ENCODE assay signal across 19 mouse cellular contexts in genomic region chr6:8094160-8094953, GRCm38 (mm10).
DNase-seq lines count a peak whose midpoint lies in the region; ATAC-seq and TF ChIP-seq lines count a peak whose summit lies in the region.
"Had no signal": no experiment of that assay in that cellular context is flagged by ENCODE, and none has a peak within 500 bp of the region (broad histone marks: within the 10 kb centered on the region; RNA-seq: fewer than 3 reads in every experiment).

No protein-coding gene starts in this region.

- intact Hi-C loops in heart, postnatal 10 days (cut with DNase I), result loop anchor here (5.0 kb wide), 1 partner anchor 88 kb away; no protein-coding TSS in a partner anchor

- H3K4me2 ChIP-seq in heart, embryonic 12.5 days, result no peak overlapping the region
- no peak overlapping the region for H3K4me2 ChIP-seq in midbrain, embryonic 11.5 days
- no peak overlapping the region for H3K4me2 ChIP-seq in liver, postnatal 0 days (ENCODE audit: low read depth, low read length)
- H3K4me2 ChIP-seq: embryonic facial prominence, embryonic 13.5 days; hindbrain, embryonic 14.5 days; liver, embryonic 11.5 days; midbrain, embryonic 15.5 days had no signal

- H3K36me3 ChIP-seq in heart, embryonic 12.5 days, result no peaks in the 10 kb centered on the region
- no peaks in the 10 kb centered on the region for H3K36me3 ChIP-seq in midbrain, embryonic 11.5 days (ENCODE audit: control insufficient read depth, insufficient read depth, low read length)
- no peaks in the 10 kb centered on the region for H3K36me3 ChIP-seq in midbrain, embryonic 10.5 days
- no peaks in the 10 kb centered on the region for H3K36me3 ChIP-seq in liver, postnatal 0 days (replicated peaks; ENCODE audit: insufficient read depth, low read length)
- H3K36me3 ChIP-seq: embryonic facial prominence, embryonic 13.5 days; midbrain, embryonic 15.5 days had no signal

- no peak overlapping the region for H3K9ac ChIP-seq in heart, embryonic 12.5 days
- no peak overlapping the region for H3K9ac ChIP-seq in midbrain, embryonic 11.5 days (ENCODE audit: low read length)
- H3K9ac ChIP-seq in liver, postnatal 0 days (replicated peaks), result no peak overlapping the region
- H3K9ac ChIP-seq: embryonic facial prominence, embryonic 13.5 days; hindbrain, embryonic 14.5 days; midbrain, embryonic 15.5 days had no signal

- no peak overlapping the region for H3K4me3 ChIP-seq in heart, embryonic 12.5 days
- no peak overlapping the region for H3K4me3 ChIP-seq in midbrain, embryonic 11.5 days (ENCODE audit: low read depth, low read length)
- H3K4me3 ChIP-seq in midbrain, embryonic 10.5 days, result no peak overlapping the region
- no peak overlapping the region for H3K4me3 ChIP-seq in liver, postnatal 0 days (ENCODE audit: low read depth, low read length)
- H3K4me3 ChIP-seq: embryonic facial prominence, embryonic 13.5 days; midbrain, embryonic 15.5 days had no signal

- TF ChIP-seq EP300 in liver, postnatal 0 days (IDR thresholded peaks at IDR 0.05; ENCODE audit: low read depth), result no peak

- H3K27me3 ChIP-seq in heart, embryonic 12.5 days (replicated peaks), result no peaks in the 10 kb centered on the region
- no peaks in the 10 kb centered on the region for H3K27me3 ChIP-seq in midbrain, embryonic 11.5 days (ENCODE audit: control insufficient read depth, insufficient read depth, low read length)
- H3K27me3 ChIP-seq in midbrain, embryonic 10.5 days (ENCODE audit: low read depth, poor library complexity, severe bottlenecking), result no peaks in the 10 kb centered on the region
- no peaks in the 10 kb centered on the region for H3K27me3 ChIP-seq in liver, postnatal 0 days (ENCODE audit: insufficient read depth, low read length)
- H3K27me3 ChIP-seq: embryonic facial prominence, embryonic 13.5 days; midbrain, embryonic 15.5 days had no signal

- H3K27ac ChIP-seq in heart, embryonic 12.5 days (ENCODE audit: poor library complexity, severe bottlenecking), result no peak overlapping the region
- H3K27ac ChIP-seq in midbrain, embryonic 11.5 days (ENCODE audit: low read depth, low read length), result no peak overlapping the region
- no peak overlapping the region for H3K27ac ChIP-seq in midbrain, embryonic 10.5 days (replicated peaks)
- no peak overlapping the region for H3K27ac ChIP-seq in liver, postnatal 0 days (ENCODE audit: low read depth)
- H3K27ac ChIP-seq: embryonic facial prominence, embryonic 13.5 days; hindbrain, embryonic 14.5 days; macrophage; midbrain, embryonic 15.5 days had no signal

- peak; percentile 97 for DNase-seq in heart, adult 11 months
- peak; percentile 85 for DNase-seq in midbrain, embryonic 11.5 days (ENCODE audit: low spot score, missing footprints)
- DNase-seq in midbrain, embryonic 10.5 days (ENCODE audit: low spot score), result no peak
- DNase-seq in heart, postnatal 10 days, result peak; percentile 31
- DNase-seq in liver, postnatal 0 days, result no peak
- DNase-seq in spleen, adult 12 weeks (ENCODE audit: low spot score), result no peak
- no peak for DNase-seq in lung, postnatal 10 days
- DNase-seq: cerebellum, adult 11-12 months; layer of hippocampus, postnatal 36 days; right cerebral cortex, postnatal 25 days; thymus, postnatal 25 days had no signal

- 72% methylated on average over 8 of the region's 8 CpGs for WGBS in heart, embryonic 12.5 days
- WGBS in midbrain, embryonic 11.5 days, result 88% methylated on average over 8 of the region's 8 CpGs
- 83% methylated on average over 8 of the region's 8 CpGs for WGBS in midbrain, embryonic 10.5 days
- 63% methylated on average over 8 of the region's 8 CpGs for WGBS in liver, postnatal 0 days (ENCODE audit: insufficient replicate concordance)

- TF ChIP-seq CTCF in liver, postnatal 0 days (IDR thresholded peaks at IDR 0.05; ENCODE audit: low read depth), result no peak

- ATAC-seq in heart, embryonic 12.5 days (ENCODE audit: insufficient number of reproducible peaks, low FRiP score), result no peak
- ATAC-seq in midbrain, embryonic 11.5 days (ENCODE audit: low FRiP score), result no peak
- no peak for ATAC-seq in liver, postnatal 0 days
- ATAC-seq: intestine, postnatal 0 days; midbrain, embryonic 15.5 days; Patski had no signal

- 0 out of 2 replicates have a peak, but pooled peaks cover 2% of the 10 kb centered on the region for H3K4me1 ChIP-seq in heart, embryonic 12.5 days (replicated peaks)
- no peaks in the 10 kb centered on the region for H3K4me1 ChIP-seq in midbrain, embryonic 11.5 days (ENCODE audit: control insufficient read depth, insufficient read depth, low read length)
- H3K4me1 ChIP-seq in midbrain, embryonic 10.5 days, result no peaks in the 10 kb centered on the region
- H3K4me1 ChIP-seq in liver, postnatal 0 days (ENCODE audit: insufficient read depth), result no peaks in the 10 kb centered on the region
- H3K4me1 ChIP-seq: embryonic facial prominence, embryonic 13.5 days; midbrain, embryonic 15.5 days had no signal

- no peaks in the 10 kb centered on the region for H3K9me3 ChIP-seq in heart, embryonic 12.5 days (replicated peaks)
- no peaks in the 10 kb centered on the region for H3K9me3 ChIP-seq in midbrain, embryonic 11.5 days (ENCODE audit: control insufficient read depth, low read length)
- no peaks in the 10 kb centered on the region for H3K9me3 ChIP-seq in midbrain, embryonic 10.5 days (replicated peaks)
- no peaks in the 10 kb centered on the region for H3K9me3 ChIP-seq in liver, postnatal 0 days (ENCODE audit: low read length)
- H3K9me3 ChIP-seq: embryonic facial prominence, embryonic 13.5 days; midbrain, embryonic 15.5 days had no signal

Comparison
In these comparisons a context has a peak if more than half of its experiments do, and no peak if none do; other contexts are left out.
1. DNase-seq: peak in heart, adult 11 months (single experiment), midbrain, embryonic 11.5 days (single experiment) and heart, postnatal 10 days (2 of 2); none in midbrain, embryonic 10.5 days (single experiment), liver, postnatal 0 days (single experiment), spleen, adult 12 weeks (single experiment) and lung, postnatal 10 days (single experiment).